Mouse (Mus musculus): ENCODE results near the gene Vmn2r1.

GRCm38 (mm10) chr3:64141878-64142508, 60.6 kb downstream of the Vmn2r1 start, which contains the start of gene Vmn2r2:
- TF ChIP-seq POLR2A (IDR thresholded peaks at IDR 0.05; ENCODE audit: borderline replicate concordance, insufficient read depth, low read length) (no peak), CTCF (IDR thresholded peaks at IDR 0.05; ENCODE audit: borderline replicate concordance, insufficient read depth, low read depth, low read length) (no peak)

Measured in cerebellum, adult 2 months (tissue).